Mouse (Mus musculus) limb, embryonic 14.5 days (tissue): Measurements from ENCODE around the gene Tbc1d1. TPM values are rescaled to one million over a fixed set of nuclear protein-coding genes. Genes with fewer than 3 reads are reported as not detected.

ENCODE experiments used
- ATAC-seq: fragments of 200-750 bp; cut with Nextera tagmentation; 2 replicates; pipeline ENCODE4 v1.8.0; 2017; ENCODE audit warnings: low read depth, moderate number of reproducible peaks, moderate TSS enrichment; ENCODE audit not compliant: low FRiP score
- DNase-seq: peaks from one replicate; pipeline ENCODE4 v3.0.0-alpha.2; 2015; ENCODE audit warnings: low spot score
- H3K27ac ChIP-seq: fragments of 300-500 bp; sonication (generic); replicated peaks from 2 replicates; pipeline ENCODE4 v1.5.1; 2014; ENCODE audit warnings: low read depth, mild to moderate bottlenecking, low read length, moderate library complexity, mixed read lengths
- H3K27me3 ChIP-seq: fragments of 300-500 bp; sonication (generic); 2 replicates; pipeline ENCODE4 v1.6.1; 2014; ENCODE audit warnings: low read length, mixed read lengths; ENCODE audit not compliant: control insufficient read depth, insufficient read depth
- H3K36me3 ChIP-seq: fragments of 300-500 bp; sonication (generic); 2 replicates; pipeline ENCODE4 v1.6.1; 2014; ENCODE audit warnings: mild to moderate bottlenecking, low read length, moderate library complexity, mixed read lengths; ENCODE audit not compliant: control insufficient read depth, insufficient read depth
- H3K4me1 ChIP-seq: fragments of 300-500 bp; sonication (generic); 2 replicates; pipeline ENCODE4 v1.6.1; 2014; ENCODE audit warnings: antibody characterized with exemption, low read length, mixed read lengths; ENCODE audit not compliant: control insufficient read depth, insufficient read depth
- H3K4me2 ChIP-seq: fragments of 300-500 bp; sonication (generic); replicated peaks from 2 replicates; pipeline ENCODE4 v1.6.1; 2014; ENCODE audit warnings: low read depth, mild to moderate bottlenecking, low read length, moderate library complexity; ENCODE audit not compliant: severe bottlenecking
- H3K4me3 ChIP-seq: fragments of 300-500 bp; sonication (generic); replicated peaks from 2 replicates; pipeline ENCODE4 v1.5.1; 2014; ENCODE audit warnings: low read length
- H3K9ac ChIP-seq: fragments of 300-500 bp; sonication (generic); 2 replicates; pipeline ENCODE4 v1.6.1; 2014; ENCODE audit warnings: mild to moderate bottlenecking, low read depth, low read length, moderate library complexity; ENCODE audit not compliant: severe bottlenecking
- H3K9me3 ChIP-seq: fragments of 300-500 bp; sonication (generic); 2 replicates; pipeline ENCODE4 v1.6.1; 2016; ENCODE audit warnings: low read length; ENCODE audit not compliant: control insufficient read depth
- POLR2A ChIP-seq: fragments of 200-500 bp; IDR thresholded peaks from 2 replicates; pipeline ENCODE4 v1.8.0; 2012; ENCODE audit warnings: inconsistent platforms, mild to moderate bottlenecking, moderate library complexity, borderline replicate concordance; ENCODE audit not compliant: insufficient read depth, insufficient read length; ENCODE audit errors: extremely low read depth
- WGBS: fragments of 180-500 bp; shearing (Covaris S2); extraction: QIAGEN DNeasy Blood & Tissue Kit; methylation state at CpG from one replicate; pipeline ENCODE4 v1.1.7; 2014; 5-methylcytosine and 5-hydroxymethylcytosine counted together
- polyA plus RNA-seq, 2 experiments: library from polyadenylated mRNA; depleted of rRNA in 1 of 2; stranded (reverse) in 1 of 2; unstranded in 1 of 2; fragments of >200 nt; fragmentation: Nextera tagmentation in 1 of 2; extraction: Ambion mirVana in 1 of 2; gene quantifications; 2 replicates each; pipeline versions ENCODE4 v1.2.1 to v1.2.3; 2012 to 2014

Gene Tbc1d1
- polyA plus RNA-seq, 2 experiments, result 23.1 to 25.5 TPM

DNA sequence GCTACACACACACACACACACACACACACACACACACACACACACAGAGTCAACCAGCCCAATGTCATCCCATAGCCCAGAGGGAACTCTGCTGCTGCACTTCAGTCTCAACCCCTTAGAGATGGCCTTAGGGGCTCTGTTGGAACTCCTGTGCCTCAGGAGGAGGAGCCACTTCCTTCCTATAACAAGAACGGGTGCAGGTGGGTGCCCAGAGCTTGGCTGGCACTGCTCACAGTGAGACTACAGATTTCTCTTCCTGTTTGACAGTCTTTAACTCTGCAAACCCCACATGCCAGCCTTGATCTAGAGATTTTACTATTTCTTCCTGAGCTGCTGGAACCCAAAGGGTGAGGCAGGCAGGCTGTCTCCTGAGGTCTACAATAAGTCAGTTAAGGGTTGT is 1.8 kb downstream of the Tbc1d1 start:
- no peak for DNase-seq
- Histone ChIP-seq H3K9ac (no peak overlapping the region), H3K4me1 (peaks cover 9% of the 10 kb centered on the region; the same call in 1 of the 2 replicates), H3K4me3 (no peak overlapping the region), H3K4me2 (no peak overlapping the region), H3K36me3 (no peaks in the 10 kb centered on the region), H3K9me3 (no peaks in the 10 kb centered on the region), H3K27ac (no peak overlapping the region), H3K27me3 (peaks cover 44% of the 10 kb centered on the region)
- TF ChIP-seq POLR2A, result no peak
- WGBS, result 33% methylated on average over 1 of the region's 1 CpGs
- no peak for ATAC-seq

DNA sequence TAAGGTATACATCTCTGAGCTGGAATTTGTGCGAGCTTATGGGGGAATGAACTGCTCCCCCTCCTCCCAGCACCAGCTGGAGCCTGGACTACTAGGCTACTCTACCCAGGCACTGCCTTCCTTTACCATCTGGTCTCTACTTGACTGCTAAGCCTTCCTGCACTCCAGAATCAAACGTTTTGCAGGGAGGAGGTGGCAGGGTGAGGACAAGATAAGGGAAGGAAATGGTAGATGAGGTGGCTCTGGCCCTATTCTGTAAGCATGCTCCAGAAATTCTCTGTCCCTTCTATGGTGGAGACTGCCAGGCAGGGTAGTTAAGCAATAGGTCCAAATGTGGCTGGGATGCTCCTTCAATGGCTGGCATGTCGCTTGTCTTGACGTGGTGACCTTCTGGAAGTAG is 2.4 kb downstream of the Tbc1d1 start:
- Histone ChIP-seq H3K4me1 (peaks cover 9% of the 10 kb centered on the region; the same call in 1 of the 2 replicates), H3K27ac (no peak overlapping the region), H3K36me3 (no peaks in the 10 kb centered on the region), H3K27me3 (peaks cover 44% of the 10 kb centered on the region), H3K4me2 (no peak overlapping the region), H3K4me3 (no peak overlapping the region), H3K9me3 (no peaks in the 10 kb centered on the region), H3K9ac (no peak overlapping the region)
- ATAC-seq (no peak), DNase-seq (no peak)
- no peak for TF ChIP-seq POLR2A
- WGBS, result 41% methylated on average over 4 of the region's 4 CpGs

DNA sequence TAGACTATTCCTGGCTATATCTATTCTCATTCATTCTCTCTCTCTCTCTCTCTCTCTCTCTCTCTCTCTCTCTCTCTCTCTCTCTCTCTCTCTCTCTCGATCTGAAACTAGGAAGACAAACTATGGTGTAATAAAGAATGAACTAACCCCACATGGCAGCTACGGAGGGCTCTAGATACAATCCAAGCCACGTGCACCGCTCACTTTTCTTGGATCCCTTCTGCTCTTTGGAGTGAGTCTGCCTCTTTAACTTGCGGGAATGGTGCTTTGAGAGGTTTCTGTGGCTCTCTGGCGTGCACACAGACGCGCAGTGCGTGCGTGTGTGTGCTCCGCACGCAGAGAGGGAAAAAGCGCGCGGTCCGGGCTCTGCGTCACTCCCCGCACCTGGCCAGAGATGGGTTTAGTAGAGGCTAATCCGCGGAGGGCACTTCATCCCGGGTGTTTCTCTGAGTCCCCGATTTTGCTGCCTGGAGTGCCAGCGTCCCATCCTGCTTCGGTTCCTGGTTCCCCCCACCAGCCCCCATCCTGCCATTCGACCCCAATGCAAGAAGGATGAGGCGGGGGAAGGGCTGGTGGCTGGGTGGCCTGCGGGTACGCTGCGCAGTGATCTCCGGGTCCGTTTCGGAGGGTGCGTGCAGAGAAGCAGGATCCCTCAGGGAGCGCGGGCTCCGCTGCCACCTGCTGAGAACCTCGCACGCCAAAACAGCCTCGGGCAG is 3.1 kb downstream of the Tbc1d1 start:
- H3K4me3 ChIP-seq, result peak overlapping the region; percentile 59
- no peaks in the 10 kb centered on the region for H3K36me3 ChIP-seq
- H3K27ac ChIP-seq, result no peak overlapping the region
- no peaks in the 10 kb centered on the region for H3K9me3 ChIP-seq
- H3K4me1 ChIP-seq, result peaks cover 9% of the 10 kb centered on the region; the same call in 1 of the 2 replicates
- DNase-seq, result no peak
- peak; percentile 8; the same call in 1 of the 2 replicates for ATAC-seq
- H3K4me2 ChIP-seq, result peak overlapping the region; percentile 100
- peaks cover 44% of the 10 kb centered on the region for H3K27me3 ChIP-seq
- TF ChIP-seq POLR2A, result no peak
- H3K9ac ChIP-seq, result peak overlapping the region; percentile 53
- under 1% methylated on average over 39 of the region's 39 CpGs for WGBS

DNA sequence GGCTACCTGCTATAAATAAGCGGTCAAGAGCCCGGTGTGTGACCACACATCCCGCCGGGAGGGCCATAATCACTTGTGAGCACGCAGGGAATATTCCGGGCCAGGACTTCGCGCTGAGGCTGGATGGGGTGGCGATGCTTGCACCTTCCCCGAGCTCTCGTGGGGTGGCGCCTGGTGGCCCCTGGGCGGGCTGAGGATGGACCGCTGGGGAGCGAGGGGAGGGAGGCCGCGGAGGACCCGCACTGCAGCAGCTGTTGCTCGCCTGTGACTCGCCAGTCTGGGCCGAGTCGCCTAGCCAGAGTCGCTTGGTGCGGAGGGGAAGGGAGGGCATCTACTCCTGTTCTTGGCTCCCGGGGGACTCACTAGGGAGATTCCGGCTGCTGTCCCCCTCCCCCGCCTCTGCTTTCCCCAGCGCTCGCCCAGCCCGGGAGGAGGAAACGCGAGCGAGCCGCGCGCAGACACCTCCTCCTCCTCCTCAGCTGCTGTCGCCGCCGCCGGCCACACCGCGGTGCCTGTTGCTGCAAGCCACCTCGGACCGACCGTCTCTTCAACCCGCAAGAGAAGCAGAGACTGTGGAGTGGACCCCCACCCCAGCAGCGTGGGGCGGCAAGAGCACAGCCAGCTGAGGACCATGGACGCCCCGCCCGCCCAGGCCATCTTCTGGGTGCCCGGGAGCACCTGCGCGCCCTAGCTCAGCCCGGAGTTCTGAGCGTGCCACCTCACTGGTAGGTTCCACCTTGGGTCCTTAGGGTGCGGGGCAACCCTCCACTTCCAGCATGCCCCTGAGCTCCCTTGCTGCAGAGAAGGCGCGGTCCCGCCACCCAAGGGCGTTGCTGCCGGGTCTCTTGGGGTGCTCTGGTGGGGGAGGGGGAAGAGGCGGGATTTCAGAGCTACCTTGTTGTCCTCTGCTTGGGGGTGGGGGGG is 3.9 kb downstream of the Tbc1d1 start:
- Histone ChIP-seq H3K36me3 (no peaks in the 10 kb centered on the region), H3K4me2 (peak overlapping the region; percentile 100), H3K4me1 (peaks cover 9% of the 10 kb centered on the region; the same call in 1 of the 2 replicates), H3K9ac (peak overlapping the region; percentile 53), H3K9me3 (no peaks in the 10 kb centered on the region), H3K4me3 (peak overlapping the region; percentile 59), H3K27me3 (peaks cover 44% of the 10 kb centered on the region), H3K27ac (no peak overlapping the region)
- ATAC-seq (peak; percentile 58), DNase-seq (peak; percentile 31)
- under 1% methylated on average over 41 of the region's 63 CpGs for WGBS
- no peak for TF ChIP-seq POLR2A

DNA sequence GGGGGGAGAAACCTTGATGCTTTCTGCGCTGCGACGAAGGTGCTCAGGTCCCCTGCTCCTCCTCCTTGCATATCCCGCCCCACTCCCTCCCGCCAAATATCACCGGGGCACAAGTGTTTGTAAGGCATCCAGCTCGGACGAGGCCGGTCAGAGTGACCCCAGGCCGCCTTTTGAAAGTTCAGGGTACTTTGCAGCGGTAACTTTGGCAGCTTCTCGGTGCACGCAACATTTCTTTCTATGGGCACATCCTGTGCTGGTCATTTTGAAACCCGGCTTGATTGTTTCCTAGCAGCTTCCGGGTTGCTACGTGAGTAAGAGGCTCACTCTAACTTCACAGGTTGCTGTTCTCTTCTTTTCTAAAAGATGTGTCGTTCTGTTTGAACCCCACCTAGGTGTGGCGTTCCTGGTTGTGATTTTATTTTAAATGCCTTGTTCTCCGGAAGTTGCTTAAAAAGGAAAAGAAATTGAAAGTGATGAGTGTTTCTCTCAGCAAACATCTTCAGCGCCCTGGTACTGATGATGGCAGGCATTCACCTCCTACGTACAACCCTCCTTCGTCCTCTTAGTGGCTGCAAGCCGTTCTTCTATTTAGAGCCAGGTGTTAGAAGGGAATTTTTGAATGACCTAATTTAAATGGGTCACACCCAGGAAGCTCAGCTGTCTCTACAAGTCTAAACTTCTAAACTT is 4.7 kb downstream of the Tbc1d1 start:
- Histone ChIP-seq H3K27me3 (peaks cover 44% of the 10 kb centered on the region), H3K36me3 (no peaks in the 10 kb centered on the region), H3K9me3 (no peaks in the 10 kb centered on the region), H3K4me2 (peak overlapping the region; percentile 100), H3K27ac (no peak overlapping the region), H3K4me3 (peak overlapping the region; percentile 59), H3K9ac (peak overlapping the region; percentile 53; the same call in 1 of the 2 replicates), H3K4me1 (peaks cover 9% of the 10 kb centered on the region; the same call in 1 of the 2 replicates)
- no peak for TF ChIP-seq POLR2A
- WGBS, result 1% methylated on average over 22 of the region's 23 CpGs
- no peak for ATAC-seq
- DNase-seq, result no peak
